Mouse (Mus musculus): ENCODE results near the gene Tbc1d24. TPM values are rescaled to one million over a fixed set of nuclear protein-coding genes. Genes with fewer than 3 reads are reported as not detected.
A peak's percentile ranks its signal among the peaks of the same experiment; 100 is the strongest.

Gene Tbc1d24
- total RNA-seq, 2 experiments from 2014 or later, result 60.9 to 64.6 TPM

- peak; percentile 51 to 60 for DNase-seq
Measured at GRCm38 (mm10) chr17:24173423-24173822, 31.9 kb downstream of the Tbc1d24 start.

- no peak for DNase-seq
Measured at GRCm38 (mm10) chr17:24171738-24172137, 33.6 kb downstream of the Tbc1d24 start.

- DNase-seq, result no peak
Measured at GRCm38 (mm10) chr17:24170729-24171128, 34.6 kb downstream of the Tbc1d24 start.

GRCm38 (mm10) chr17:24170125-24170524, 35.2 kb downstream of the Tbc1d24 start:
- no peak for DNase-seq

GRCm38 (mm10) chr17:24169317-24170065, 35.9 kb downstream of the Tbc1d24 start, which contains the start of gene Atp6v0c:
Atp6v0c (minus strand) TSS chr17:24169702.
- DNase-seq, result peak; percentile 95

- DNase-seq, result peak; percentile 66 to 71
Measured at GRCm38 (mm10) chr17:24168590-24169277, 36.6 kb downstream of the Tbc1d24 start.

GRCm38 (mm10) chr17:24167891-24168505, 37.4 kb downstream of the Tbc1d24 start:
- DNase-seq, result no peak

GRCm38 (mm10) chr17:24167120-24167519, 38.2 kb downstream of the Tbc1d24 start:
- DNase-seq, result no peak

GRCm38 (mm10) chr17:24164566-24165259, 40.6 kb downstream of the Tbc1d24 start:
- DNase-seq, result peak in 1 of 2 experiments; percentile 18

GRCm38 (mm10) chr17:24163176-24163962, 42.0 kb downstream of the Tbc1d24 start, which contains the start of gene Amdhd2:
Amdhd2 (minus strand) TSS chr17:24163766.
- peak; percentile 95 to 97 for DNase-seq

GRCm38 (mm10) chr17:24162584-24163175, 42.7 kb downstream of the Tbc1d24 start:
- no peak for DNase-seq

- DNase-seq, result no peak
Measured at GRCm38 (mm10) chr17:24161466-24161865, 43.9 kb downstream of the Tbc1d24 start.

GRCm38 (mm10) chr17:24157526-24157925, 47.8 kb downstream of the Tbc1d24 start:
- DNase-seq, result no peak

GRCm38 (mm10) chr17:24157121-24157520, 48.2 kb downstream of the Tbc1d24 start:
- DNase-seq, result no peak

- no peak for DNase-seq
Measured at GRCm38 (mm10) chr17:24156394-24156793, 49.0 kb downstream of the Tbc1d24 start.

GRCm38 (mm10) chr17:24155742-24156141, 49.6 kb downstream of the Tbc1d24 start:
- no peak for DNase-seq

GRCm38 (mm10) chr17:24154463-24154862, 50.9 kb downstream of the Tbc1d24 start:
- no peak for DNase-seq

GRCm38 (mm10) chr17:24151890-24152563, 53.3 kb downstream of the Tbc1d24 start:
- DNase-seq, result peak; percentile 72 to 74

- no peak for DNase-seq
Measured at GRCm38 (mm10) chr17:24151382-24151781, 54.0 kb downstream of the Tbc1d24 start.

- no peak for DNase-seq
Measured at GRCm38 (mm10) chr17:24150824-24151223, 54.5 kb downstream of the Tbc1d24 start, which contains the start of gene Pdpk1. Pdpk1 (minus strand) TSS chr17:24150924.

GRCm38 (mm10) chr17:24149421-24149820, 55.9 kb downstream of the Tbc1d24 start:
- no peak for DNase-seq

Measured in layer of hippocampus, postnatal 36 days (tissue).